8 mouse cellular contexts compared by ENCODE assay signal in genomic region chr17:35838122-35838544, GRCm38 (mm10). TPM values are rescaled to one million over a fixed set of nuclear protein-coding genes. Genes with fewer than 3 reads are reported as not detected.
DNase-seq lines count a peak whose midpoint lies in the region; ATAC-seq and TF ChIP-seq lines count a peak whose summit lies in the region.

Tubb5 (minus strand) TSS chr17:35838306.

- peak; percentile 84 for DNase-seq in WW6 (ENCODE audit: low read depth, low spot score)
- DNase-seq in cerebellum, postnatal 4 days (ENCODE audit: low spot score in 2 of 2), result peak; percentile 91 to 96
- DNase-seq in gastrocnemius, adult 2 months, result peak; percentile 98
- peak; percentile 99 for DNase-seq in hindbrain, postnatal 0 days (ENCODE audit: low spot score)
- peak; percentile 89 to 97 for DNase-seq in left cerebral cortex, adult 8-10 months (ENCODE audit: low spot score in 2 of 2)
- DNase-seq in right cerebral cortex, postnatal 10 days (ENCODE audit: low spot score in 2 of 2), result peak; percentile 98 to 99
- peak; percentile 89 for DNase-seq in urinary bladder, postnatal 25 days (ENCODE audit: low spot score)

- peak within 1 kb of the TSS; percentile 88 for H3K4me2 ChIP-seq in hindbrain, postnatal 0 days (ENCODE audit: low read depth, low read length)

- H3K9ac ChIP-seq in hindbrain, postnatal 0 days (replicated peaks; ENCODE audit: low read length), result peak within 1 kb of the TSS; percentile 94

- peak; percentile 80 for ATAC-seq in hindbrain, postnatal 0 days

- H3K36me3 ChIP-seq in hindbrain, postnatal 0 days (ENCODE audit: insufficient read depth, low read length), result peaks cover 23% of the 10 kb centered on the region
- H3K36me3 ChIP-seq in megakaryocyte, embryonic 14.5 days (replicated peaks; ENCODE audit: low read length), result peaks cover 37% of the 10 kb centered on the region

- peak within 1 kb of the TSS; percentile 87 for H3K27ac ChIP-seq in gastrocnemius, adult 2 months
- H3K27ac ChIP-seq in hindbrain, postnatal 0 days, result peak within 1 kb of the TSS; percentile 97

- no peaks in the 10 kb centered on the region for H3K9me3 ChIP-seq in hindbrain, postnatal 0 days (ENCODE audit: low read length)
- H3K9me3 ChIP-seq in megakaryocyte, embryonic 14.5 days, result no peaks in the 10 kb centered on the region

- TF ChIP-seq CTCF in gastrocnemius, adult 2 months (IDR thresholded peaks at IDR 0.05), result no peak
- TF ChIP-seq CTCF in hindbrain, postnatal 0 days (IDR thresholded peaks at IDR 0.05; ENCODE audit: low read depth), result no peak

- intact Hi-C loops in gastrocnemius, adult 2 months (cut with DNase I), result no loop called here

- H3K4me3 ChIP-seq in gastrocnemius, adult 2 months, result peak within 1 kb of the TSS; percentile 84
- peak within 1 kb of the TSS; percentile 82 for H3K4me3 ChIP-seq in hindbrain, postnatal 0 days (ENCODE audit: low read length)
- H3K4me3 ChIP-seq in megakaryocyte, embryonic 14.5 days (replicated peaks), result peak within 1 kb of the TSS; percentile 96

- H3K27me3 ChIP-seq in hindbrain, postnatal 0 days (ENCODE audit: insufficient read depth, low read length), result no peaks in the 10 kb centered on the region
- no peaks in the 10 kb centered on the region for H3K27me3 ChIP-seq in megakaryocyte, embryonic 14.5 days (replicated peaks)

- H3K4me1 ChIP-seq in hindbrain, postnatal 0 days (ENCODE audit: insufficient read depth, low read length), result peaks cover 13% of the 10 kb centered on the region; the same call in 1 of the 2 replicates
- H3K4me1 ChIP-seq in megakaryocyte, embryonic 14.5 days, result peaks cover 65% of the 10 kb centered on the region

- under 1% methylated on average over 29 of the region's 29 CpGs for WGBS in hindbrain, postnatal 0 days

RNA-seq across cellular contexts. Expression of gene Tubb5, which starts in this region (rescaled TPM):
- total RNA-seq in gastrocnemius, adult 2 months (2021), result 10 to 100 TPM; 29.7 to 40.0 TPM
- 3,311 and 3,326 TPM in 2 replicates for total RNA-seq in hindbrain, postnatal 0 days (2014; rRNA removed)
- 1,502 and 1,606 TPM in 2 replicates for polyA plus RNA-seq in hindbrain, postnatal 0 days (2015; fragmentation: Nextera tagmentation; extraction: Ambion mirVana)
- 100 to 1,000 TPM; 430 to 459 (median 451) TPM for total RNA-seq in left cerebral cortex, adult 8-10 months (2022)
- polyA plus RNA-seq in megakaryocyte, embryonic 14.5 days (2012; ENCODE audit: insufficient read depth, low replicate concordance), result 96.5 and 217 TPM in 2 replicates

Comparison
In these comparisons a context has a peak if more than half of its experiments do, and no peak if none do; other contexts are left out.
1. Peak in every context shown above with its lines: DNase-seq, ATAC-seq, H3K4me3 ChIP-seq and H3K27ac ChIP-seq.
2. RNA of gene Tubb5 (total RNA-seq): 3,311 to 3,326 TPM in hindbrain, postnatal 0 days and 430 to 459 TPM in left cerebral cortex, adult 8-10 months; 29.7 to 40.0 TPM in gastrocnemius, adult 2 months; every median in the first group is over 10 times any median in the second.